Mouse (Mus musculus) R1 (cell line): ENCODE results near the gene Inpp4b.

Source experiments
- DNase-seq: peaks from one replicate; pipeline ENCODE4 v3.0.0-alpha.2; 2018; ENCODE audit warnings: low read depth, low spot score

Inpp4b gene

DNA sequence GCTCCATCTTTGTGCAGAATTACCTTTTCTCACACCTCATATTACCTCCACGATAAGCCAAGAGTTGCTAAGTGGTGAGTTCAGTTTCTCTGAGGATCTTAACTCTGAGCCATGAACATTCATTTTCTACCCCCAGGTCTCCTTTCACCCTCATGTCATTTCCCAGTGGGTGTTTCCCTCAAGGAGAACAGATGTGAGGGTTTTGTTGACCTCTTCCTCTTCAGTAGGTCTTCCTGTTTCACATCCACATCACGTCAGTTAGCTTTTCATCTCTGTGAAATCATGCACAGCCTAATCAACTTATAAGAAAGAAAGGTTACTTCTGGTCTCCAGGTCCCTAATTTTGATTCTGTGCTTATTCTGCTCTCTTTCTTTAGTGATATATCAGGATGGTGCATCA, 124.4 kb downstream of the Inpp4b start:
- no peak for DNase-seq

DNA sequence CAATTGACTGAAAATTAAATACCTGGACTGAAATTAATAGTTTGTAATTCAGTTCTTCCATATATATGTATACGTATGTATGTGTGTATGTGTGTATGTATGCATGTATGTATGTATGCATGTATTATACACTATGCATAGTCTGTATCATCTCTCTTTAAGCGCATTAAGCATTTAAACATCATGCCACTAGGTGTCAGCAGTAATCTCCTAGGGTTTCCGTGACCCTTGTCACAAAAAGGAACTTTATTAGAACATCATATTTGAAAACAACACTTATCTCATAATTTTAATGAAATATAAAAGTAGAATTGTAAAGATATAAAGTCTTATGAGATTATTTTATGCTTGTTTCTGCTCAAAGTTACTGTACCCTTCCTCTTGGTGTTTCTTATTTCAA, 136.3 kb downstream of the Inpp4b start:
- peak; percentile 4 for DNase-seq

DNA sequence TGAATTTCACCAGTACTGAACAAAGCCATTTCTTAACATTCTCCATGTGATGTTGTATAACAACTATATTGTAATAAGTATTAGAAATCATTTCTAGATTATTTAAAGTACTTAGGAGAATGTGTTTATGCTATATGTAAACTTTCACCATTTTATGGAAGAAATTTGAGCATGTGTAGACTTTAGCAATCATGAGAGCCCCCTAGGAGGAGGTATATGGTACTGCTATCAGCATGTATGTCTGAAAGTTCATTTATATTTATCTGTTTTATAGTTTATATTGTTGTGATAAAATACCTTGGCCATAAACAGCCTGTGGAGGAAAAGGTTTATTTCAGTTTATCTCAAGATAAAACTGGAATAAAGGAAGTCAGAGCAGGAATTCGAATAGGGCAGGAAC, 141.5 kb downstream of the Inpp4b start:
- DNase-seq: no peak

DNA sequence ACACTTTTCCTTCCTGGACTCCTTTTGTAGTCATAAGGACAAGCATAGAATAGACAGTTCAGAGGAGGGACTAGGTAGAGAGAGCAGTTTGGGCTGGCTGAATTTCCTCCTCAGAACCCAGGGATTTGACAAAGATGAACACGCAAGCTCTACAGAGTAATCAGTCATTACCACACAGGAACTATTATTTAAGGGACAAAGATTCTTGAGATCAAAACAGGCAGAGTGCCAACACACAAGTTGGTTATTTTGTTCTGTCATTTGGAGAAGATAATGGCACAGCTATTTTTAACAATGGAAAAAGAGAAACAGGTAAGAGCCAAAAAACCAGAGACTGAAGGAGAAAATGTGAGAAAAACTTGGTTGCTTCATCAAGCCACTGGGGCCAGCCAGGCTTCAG, 143.3 kb downstream of the Inpp4b start:
- DNase-seq: no peak

DNA sequence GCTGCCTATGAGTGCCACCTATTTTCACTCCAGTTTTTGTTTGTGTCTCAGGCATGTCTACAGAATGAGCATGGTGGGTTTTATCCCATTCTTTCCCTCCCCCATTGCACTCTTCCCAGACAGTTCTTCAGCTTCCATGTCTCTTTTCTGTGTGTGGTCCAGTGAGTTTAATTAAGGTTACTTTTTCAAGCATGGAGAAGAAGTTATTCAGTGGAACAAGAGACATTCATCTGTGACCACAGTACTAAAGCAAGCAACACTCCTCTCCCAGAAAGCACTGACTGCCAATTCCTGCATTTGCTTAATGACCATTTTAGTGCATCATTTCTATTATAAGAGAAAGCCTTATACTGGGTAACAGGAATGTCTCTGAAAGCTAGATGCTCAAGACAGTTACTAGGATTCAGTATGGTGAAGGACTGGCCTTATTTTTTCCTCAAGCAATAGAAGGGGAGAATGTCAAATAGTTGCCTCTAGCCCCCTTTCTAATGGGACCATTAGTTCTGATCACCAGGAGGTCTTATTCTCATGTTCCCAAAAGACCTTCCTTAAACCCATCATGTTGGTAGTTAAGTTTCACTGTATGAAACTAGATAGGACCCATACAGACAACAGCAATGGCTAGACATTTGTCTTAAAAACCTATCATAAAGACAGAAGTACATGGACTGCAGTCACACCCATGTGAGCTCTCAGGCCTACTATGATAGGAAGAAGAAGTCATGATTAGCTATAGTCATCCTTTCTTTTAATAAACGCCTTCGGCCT, 147.7 kb downstream of the Inpp4b start:
- DNase-seq: no peak

DNA sequence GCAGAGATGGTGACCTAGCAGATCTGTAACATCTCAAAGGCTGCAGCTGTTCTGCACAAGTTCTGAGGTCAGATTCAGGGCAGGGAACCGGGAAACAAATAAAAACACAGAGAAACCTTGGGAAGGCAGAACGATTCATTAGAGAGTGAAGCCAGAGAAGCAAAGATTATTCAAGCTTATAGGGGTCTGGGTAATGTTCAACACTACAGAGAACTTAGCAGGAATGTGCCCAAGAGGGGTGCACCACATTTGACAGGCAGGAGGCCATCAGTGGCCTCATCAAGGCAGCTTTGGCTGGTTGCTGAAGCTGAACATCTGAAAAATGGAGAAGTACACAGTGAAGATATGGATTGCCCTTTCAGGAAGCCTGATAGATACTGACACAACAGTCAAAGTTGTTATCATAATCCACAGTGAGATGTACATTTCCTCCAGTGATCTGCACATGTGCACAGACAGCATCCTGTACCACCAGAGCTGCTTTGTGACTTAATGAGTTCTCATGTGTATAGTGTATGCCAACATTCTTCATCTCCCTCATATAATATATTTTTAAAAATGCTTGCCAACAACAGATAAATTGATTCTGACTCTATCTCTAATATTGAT, 148.8 kb downstream of the Inpp4b start:
- DNase-seq: no peak

DNA sequence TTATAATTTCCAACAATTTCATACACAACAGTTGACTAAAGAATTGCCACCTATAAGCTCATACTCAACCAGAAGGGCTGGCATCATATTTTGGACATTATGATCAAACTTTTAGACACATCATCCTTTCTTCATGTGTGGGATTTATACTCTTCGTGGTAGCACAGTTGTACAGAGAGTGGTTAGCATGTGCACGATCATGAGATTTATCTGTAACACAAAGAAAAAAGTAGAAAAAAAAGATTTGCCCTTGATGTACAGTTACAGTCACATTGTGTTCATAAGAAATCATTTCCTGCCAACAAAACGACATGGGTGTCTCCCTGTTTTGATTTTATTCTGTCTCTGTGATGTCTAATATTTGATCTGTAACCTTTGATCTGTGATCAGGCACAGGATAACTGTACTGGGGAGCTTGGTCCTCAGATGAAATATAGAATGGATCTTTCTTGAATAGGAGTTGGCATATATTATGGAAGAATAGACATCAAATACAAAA, 149.4 kb downstream of the Inpp4b start:
- no peak for DNase-seq

DNA sequence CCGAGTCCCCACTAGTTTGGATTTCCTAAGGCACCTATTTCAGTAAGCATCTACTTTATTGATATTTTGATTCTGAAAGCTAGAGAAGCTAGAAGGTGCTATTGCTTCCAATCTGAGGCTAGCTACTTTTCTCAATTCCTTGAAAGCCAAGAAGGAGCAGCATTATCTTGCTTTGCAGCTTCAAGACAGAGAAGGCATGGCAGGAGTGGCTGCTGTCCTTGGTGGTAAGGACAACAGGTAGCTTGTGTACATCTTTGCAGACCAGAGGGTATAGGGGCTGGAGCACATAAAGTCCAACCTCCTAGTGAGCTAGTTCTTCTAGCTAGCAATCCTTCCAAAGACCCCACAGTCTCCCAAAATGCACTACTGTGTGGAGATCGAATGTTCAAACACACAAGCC, 152.5 kb downstream of the Inpp4b start:
- DNase-seq: no peak

DNA sequence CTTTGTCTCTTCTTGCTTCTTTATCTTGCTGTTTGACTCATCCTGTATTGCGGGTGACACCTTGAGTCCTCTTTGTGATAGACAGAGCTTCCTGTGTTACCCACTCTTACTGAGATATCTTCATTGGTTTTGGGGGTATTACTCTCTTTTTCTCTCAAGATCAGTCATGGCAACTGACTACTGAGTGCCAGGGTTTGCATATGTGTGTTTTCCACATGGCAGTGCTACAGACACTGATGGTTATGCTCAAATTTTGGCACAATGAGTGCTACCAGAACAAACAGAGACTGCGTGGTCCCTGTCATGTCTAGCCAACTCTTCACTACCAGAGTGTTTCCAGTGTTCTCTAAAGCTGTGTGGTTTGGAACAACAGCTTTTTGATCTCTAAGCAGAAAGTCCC, 155.3 kb downstream of the Inpp4b start:
- no peak for DNase-seq

DNA sequence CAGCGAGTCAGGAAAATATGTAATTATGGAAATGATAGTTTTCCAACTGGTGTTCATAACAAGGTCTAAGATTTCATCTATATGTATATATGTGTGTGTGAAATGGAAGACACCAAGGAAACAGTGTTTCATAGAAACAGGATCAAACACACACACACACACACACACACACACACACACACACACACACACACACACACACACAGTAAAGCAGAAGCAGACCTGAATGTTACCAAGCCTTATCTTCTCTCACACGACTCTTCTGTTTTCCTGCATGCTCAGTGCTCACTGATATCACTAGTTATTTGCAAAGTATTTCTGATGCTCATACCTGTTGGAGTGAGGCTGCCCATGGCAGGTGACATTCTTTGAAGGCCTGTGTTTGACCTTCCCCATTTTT, 159.9 kb downstream of the Inpp4b start:
- no peak for DNase-seq

DNA sequence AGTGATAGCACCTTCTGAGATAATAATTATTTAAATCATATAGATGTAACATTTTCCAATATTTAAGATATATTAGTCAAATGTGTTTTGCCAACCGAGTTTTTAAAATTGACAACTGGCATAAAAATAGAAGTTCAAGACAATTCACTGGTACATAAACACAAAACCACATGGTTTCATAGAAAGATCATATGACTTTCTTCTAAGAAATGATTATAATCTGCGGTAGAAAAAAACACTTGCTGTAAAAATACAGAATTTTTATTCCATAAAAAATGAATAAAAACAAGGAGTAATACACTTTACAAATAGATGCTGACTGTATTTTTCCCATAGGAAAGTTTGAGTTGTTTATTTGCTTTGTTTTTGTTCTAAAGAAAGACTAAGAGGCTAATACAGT, 160.6 kb downstream of the Inpp4b start:
- DNase-seq: no peak

DNA sequence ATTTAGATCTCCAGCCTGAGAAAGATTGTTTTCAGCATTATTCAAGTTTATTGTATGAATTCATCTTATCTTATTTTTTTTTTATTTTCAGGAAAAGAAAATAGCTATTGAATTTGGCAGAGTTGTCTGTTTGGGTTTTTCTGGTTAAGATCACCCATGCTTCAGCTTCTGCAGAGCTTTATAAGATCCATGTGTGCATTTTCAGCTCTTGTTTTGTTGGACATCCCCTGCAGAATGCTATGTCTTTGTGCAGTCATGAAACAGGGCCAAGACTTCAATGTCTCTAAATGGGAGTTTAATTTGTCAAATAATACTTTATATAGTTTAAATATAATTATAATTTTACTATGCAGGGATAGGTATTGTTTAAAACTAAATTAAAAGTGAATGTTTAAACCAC, 170.5 kb downstream of the Inpp4b start:
- DNase-seq: no peak

DNA sequence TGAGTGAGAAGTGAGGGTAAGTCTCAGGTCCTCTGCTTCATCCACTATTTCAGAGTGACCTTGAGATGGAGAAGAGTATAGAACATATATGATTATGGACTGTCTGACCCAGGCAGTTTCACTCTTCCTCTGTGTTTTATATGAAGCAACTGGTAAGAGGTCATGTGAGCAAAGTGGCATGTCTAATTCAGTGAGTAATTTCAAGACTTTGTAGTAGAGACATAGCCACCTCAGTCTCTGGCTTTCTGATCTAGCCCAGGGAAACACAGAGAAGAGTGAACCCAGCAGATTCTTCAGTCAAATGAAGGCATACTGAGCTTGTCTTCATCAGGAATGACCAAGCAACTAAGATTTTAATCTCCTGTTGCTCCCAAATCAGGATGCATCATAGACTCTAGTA, 172.1 kb downstream of the Inpp4b start:
- no peak for DNase-seq

DNA sequence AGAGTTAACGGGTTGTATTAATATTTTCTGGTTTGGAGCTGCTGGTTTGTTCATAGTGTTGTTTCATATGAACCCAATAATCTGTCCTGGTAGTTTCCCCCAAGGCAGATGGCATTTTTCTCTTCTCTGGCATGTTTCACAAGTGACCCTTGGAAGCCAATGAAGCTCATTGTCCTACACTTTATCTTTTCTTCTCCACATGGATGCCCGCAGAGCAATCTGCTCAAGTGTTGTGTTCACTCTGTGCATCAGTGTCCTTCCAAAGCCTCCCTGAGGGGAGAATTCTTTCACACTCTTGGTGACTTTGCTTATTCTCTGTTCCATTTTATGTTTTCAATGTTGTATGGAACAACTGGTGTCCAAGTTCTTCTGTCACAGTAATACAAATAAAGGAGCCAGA, 179.7 kb downstream of the Inpp4b start:
- DNase-seq: no peak

DNA sequence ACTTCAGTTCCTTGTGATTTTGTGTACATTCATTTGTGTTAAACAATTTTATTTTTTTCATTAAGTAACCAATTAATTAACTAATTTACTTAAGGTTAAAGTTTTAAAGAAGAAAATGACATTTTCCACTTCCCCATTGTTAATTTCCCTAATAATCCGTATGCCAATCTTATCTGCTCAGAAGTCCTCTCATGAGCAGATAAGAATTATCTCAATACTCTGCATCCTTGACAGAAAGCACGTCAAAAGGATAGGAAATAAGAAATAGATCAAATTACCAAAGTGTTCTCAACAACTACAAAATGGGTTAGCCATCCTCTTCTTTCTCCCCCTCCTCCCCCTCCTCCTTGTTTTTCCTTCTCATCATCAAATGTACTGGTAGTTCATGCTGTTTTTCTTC, 182.2 kb downstream of the Inpp4b start:
- no peak for DNase-seq

DNA sequence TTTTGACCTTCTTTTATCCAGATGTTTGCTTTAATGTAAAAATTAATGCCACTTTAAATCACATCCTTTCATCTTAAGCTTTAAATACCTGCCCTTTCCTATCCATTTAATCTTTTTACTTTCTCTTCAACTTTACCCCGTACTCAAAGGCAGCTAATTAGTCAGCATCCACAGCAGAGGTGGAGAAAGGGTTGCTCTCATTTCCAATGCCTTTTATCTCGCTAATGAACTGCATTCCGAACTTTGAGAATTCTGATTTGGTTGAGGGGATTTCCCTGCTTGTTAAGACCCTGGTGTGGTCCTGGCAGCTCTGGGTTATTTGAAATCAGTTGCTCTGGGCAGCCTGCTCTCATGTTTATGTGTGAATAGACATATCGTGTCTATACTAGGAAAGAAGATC, 185.3 kb downstream of the Inpp4b start:
- peak; percentile 81 for DNase-seq

DNA sequence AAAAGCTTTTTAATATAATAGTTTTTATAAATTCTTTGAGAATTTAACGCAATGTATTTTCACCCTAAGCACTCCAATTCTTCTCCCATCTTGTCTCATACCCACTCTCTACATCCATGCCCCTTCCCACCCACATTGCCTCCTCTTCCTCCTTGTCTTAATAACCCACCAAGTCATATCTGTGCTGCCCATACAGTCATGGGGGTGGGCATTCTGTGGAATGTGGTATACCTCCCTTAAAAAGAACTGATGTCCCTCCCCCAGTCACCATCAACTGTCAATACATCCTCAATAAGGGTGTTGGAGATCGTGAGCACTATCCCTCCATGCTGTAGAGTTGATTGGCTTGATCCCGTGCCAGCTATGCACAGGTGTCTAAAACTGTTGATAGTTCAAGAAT, 196.0 kb downstream of the Inpp4b start:
- DNase-seq: no peak

DNA sequence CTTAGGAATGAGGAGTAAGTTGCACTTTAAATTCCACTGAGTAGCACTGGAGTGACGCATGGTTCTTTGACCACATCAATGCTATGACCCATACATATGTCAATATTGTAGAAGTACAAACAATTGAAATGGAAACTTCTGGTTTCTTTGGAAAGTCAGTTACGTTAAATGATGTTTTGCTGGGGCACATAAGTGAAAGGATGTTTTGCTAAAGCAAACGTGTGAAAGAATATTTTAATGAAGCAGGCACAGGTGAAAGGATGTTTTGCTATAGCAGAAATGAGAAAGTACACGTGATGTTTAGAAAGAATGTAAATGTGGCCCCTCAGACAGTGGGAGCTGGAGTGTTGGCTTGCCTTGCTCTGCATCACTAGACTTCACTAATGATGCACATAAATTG, 216.2 kb downstream of the Inpp4b start:
- no peak for DNase-seq

DNA sequence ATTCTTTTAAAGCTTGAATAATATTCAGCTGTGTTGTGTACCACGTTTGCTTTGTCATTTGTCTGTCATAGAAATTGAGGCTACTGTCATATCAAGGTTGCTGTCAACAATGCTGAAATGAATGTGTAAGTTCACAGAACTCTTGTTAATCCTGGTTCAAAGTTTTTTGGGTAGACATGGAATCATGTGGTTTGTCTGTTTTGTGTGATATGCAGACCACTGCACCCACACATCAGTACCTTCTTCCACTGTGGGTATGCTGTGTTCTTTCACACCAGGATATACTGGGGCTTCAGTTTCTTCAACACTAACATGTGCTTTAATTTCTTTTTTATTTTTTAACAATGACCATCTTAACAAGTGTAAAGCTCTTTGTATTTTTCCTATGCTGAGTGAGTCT, 220.0 kb downstream of the Inpp4b start:
- no peak for DNase-seq

DNA sequence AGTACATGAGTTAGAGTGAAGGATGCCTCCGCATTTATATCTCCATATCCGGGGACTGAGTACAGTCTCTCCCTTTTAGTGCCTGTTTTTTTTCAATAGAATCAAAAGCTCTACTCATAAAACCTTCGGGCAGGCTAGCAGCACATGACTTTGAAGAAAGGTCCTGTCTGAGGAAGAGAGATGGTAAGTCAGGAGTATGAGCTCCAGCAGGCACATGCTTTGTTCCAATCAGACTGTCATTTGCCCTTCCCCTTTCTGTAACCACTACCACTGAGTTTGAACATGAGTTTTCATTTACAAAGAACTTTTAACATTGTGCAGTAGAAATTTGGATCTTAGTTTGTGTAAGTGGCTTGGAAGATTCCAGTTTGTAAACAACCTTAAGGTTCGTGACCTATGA, 223.1 kb downstream of the Inpp4b start:
- no peak for DNase-seq

DNA sequence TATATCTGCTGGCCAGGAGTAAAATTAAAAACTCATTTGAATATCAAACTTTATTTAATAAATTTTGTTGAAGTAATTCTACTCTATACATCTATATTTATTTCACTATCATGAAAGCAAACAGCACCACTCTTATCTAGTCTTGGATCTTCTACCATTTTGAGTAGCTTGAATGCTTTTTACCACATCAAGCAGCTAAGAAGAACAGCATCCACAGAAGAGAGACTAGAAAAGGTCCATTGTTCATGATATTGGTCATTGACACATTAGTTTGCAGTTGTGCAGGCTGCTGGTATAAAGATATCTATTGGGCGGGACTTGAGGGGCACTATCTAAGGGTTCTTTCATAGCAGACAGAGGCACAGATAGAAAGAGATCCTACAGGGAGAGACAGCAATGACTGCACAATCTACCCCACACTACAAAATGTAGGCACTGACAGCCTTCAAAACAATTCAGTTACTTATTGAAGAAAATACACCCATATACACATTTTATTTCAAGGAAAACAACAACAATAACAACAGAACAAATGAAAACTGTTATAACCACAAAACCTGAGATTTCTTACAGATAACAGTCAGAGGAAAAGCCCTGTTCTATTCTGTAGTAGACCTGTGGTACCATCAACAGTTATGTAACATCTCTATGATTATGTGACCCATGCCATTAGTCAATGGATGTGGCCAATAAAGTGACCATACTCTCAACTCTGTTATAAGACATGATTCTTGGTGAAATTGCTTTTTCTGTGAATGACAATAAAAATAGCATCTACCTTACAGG, 230.2 kb downstream of the Inpp4b start:
- no peak for DNase-seq

DNA sequence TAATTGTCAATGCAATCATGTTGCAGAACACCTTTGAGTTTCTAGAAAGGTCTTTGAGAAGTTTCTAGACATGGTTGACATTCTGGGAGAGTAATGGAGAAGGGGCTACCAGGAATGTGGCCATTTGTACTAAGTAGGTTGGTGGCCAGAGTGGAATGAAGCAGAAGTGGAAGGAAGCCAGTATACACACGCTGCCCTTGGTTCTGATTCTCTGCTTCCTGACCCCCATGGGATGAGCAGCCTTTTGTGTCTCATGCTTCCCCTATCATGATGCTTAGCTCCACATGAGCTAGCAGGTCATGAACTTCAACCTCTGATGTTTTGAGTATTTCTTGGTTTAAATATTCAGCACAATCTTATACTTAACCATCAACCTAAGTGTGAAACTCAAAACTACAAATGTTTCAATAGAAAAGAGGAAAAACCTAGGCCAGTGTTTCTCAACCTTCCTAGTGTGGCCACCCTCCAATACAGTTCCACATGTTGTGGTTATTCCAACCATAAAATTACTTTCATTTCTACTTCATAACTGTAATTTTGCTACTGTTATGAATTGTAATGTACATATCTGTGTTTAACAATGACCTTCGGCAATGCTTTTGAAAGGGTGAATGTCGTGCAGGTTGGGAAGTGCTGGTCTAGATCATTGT, 233.0 kb downstream of the Inpp4b start:
- no peak for DNase-seq
